Mouse (Mus musculus) G1E-ER4 (cell line): ENCODE measurements around the gene Trappc4. TPM values are rescaled to one million over a fixed set of nuclear protein-coding genes. Genes with fewer than 3 reads are reported as not detected.

Source experiments
- GATA1 ChIP-seq: IDR thresholded peaks from one replicate; pipeline ENCODE4 v1.8.0; 2012; ENCODE audit warnings: low read length, inconsistent platforms
- polyA plus RNA-seq: library from polyadenylated mRNA; stranded (reverse); fragments of >175 nt; gene quantifications from 2 replicates; pipeline ENCODE4 v1.2.3, GENCODE M21; 2012

Gene Trappc4
- polyA plus RNA-seq, 1 experiment = 7.9 TPM

DNA sequence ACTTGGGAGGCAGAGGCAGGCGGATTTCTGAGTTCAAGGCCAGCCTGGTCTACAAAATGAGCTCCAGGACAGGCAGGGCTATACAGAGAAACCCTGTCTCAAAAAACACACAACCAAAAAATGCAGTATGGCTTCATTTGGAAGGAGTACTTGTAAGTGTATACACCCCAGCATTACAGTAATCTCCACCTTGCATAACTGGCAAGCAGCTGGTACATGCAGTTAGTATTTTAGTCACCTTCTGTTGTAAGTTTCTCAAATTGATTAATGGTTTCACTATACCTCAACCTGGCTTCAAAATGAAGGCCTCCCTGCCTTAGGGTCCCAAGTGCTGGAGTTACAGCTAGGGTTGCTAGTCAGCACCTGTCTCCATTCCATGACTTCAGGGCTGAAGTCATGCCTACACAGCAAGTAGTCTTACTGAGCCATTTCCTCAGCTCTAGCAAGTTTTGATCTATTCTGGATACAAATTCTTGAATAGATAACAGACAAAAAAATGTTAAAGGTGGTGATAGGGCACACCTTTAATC lies 4.3 kb upstream of the Trappc4 start:
- no peak for TF ChIP-seq GATA1

DNA sequence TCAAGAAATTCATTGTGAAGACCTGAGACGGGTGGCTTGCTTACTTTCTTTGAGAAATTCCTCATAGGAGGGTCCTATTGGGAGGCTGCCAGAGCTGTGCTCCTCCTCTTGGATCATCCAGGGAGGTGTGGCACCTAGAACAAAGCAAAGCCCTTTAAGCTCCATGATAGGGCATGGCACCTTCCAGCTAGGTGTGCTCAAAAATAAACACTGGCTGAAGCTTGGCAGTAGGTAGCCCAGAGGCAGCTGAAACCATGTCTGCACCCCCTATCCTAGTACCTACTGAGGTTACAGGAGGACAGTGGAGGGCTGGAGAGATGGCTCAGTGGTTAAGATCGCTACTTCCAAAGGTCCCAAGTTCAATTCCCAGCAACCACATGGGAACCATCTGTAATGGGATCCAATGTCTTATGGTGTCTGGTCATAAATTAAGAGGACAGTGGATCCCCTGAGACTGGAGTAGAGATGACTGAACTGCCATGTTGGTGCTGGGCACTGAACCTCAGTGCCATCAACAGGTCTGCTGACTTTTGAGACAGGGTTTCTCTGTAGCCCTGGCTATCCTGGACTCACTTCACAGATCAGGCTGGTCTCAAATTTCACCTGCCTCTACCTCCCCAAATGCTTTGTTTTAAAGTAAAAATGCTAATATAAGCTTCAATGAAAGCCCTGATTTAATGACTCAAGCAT lies 3.4 kb upstream of the Trappc4 start:
- no peak for TF ChIP-seq GATA1

DNA sequence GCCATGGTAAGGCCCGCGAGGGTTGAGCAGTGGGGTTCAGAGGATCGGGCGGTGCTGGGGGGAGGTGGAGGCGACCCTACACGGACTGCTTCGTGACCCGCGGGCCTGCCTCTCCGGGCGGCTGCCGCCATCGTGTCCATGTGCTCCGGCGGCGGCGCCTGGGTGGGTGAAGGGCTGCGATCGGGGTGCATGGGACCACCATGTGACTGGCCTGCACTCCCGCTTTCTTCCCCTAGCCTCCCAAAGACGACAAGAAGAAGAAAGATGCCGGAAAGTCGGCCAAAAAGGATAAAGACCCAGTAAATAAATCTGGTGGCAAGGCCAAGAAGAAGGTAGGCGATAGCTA lies 325 bp upstream of the Trappc4 start:
- no peak for TF ChIP-seq GATA1

DNA sequence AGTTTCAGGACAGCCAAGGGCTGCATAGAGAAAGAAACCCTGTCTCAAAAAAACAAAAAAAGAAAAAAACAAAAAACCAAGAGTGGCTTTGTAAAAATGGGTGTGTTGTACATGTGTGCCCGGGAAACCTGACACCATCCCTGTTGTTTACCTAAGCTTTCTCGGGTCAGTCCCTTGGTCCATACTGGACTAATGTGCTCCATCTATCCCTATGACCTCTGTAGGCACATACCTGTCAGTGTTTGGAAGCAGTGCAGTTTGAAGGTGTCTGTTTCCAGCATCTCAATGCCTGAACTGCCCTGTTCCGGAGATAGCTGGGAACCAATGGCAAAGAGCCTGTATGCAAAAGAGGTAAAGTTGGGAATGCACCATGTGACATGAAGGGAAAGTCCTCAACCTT lies 2.4 kb downstream of the Trappc4 start:
- TF ChIP-seq GATA1 = no peak

DNA sequence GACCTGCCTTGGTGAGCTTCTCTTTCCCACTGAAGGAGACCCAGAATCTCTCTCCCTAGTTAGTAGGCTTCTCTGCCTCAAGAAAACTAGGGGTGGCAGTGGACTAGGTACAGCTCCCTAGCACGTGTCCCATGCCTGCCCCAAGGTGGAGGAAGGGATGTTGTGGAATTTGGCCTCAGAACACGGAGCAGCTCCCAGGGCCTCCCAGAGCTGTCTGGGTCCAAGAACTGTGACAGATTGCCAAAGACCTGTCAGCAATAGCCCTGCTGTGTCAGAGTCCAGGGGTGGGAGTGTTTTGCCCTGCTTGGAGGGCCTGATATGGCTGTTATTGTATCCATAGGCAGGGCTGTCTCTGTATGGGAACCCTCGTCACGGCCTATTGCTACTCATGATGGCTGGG lies 6.3 kb downstream of the Trappc4 start:
- no peak for TF ChIP-seq GATA1

DNA sequence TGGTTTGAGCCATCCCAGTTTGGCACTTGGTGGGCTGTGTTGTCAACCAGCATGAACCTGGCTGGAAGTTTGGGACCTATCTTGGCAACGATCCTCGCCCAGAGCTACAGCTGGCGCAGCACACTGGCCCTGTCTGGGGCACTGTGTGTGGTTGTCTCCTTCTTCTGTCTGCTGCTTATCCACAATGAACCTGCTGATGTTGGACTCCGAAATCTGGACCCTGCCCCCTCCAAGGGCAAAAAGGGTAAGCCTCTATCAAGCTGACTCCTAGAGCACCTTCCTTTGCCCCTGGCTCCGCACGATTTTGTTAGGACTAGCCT lies 7.6 kb downstream of the Trappc4 start:
- no peak for TF ChIP-seq GATA1

DNA sequence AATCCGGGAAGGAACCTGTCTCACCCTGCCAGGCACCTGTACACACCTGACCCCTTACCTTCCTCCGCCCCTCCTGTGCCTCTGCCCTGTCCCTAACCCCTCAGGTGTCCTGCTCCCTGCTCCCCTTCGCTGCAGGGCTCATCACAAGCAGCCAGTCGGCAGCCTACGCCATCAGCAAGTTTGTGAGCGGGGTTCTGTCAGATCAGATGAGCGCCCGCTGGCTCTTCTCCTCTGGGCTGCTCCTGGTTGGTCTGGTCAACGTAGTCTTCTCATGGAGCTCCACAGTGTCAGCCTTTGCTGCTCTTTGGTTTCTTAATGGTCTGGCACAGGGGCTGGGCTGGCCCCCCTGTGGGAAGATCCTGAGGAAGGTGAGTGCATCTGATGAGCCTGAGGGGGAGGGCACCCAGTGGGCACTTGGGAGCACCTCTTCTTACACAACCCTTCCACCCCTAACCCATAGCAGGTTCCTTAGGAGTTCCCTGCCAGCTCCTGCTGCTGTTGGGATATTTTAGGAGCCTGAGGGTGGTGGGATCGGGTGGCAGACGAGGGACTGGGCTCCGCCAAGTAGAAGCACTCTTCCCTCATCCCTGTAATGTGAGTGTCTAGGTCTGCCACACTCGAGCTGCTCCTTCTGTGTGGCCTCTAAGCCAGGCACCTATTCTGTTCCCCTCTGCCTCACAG lies 8.1 kb downstream of the Trappc4 start:
- TF ChIP-seq GATA1 = no peak

DNA sequence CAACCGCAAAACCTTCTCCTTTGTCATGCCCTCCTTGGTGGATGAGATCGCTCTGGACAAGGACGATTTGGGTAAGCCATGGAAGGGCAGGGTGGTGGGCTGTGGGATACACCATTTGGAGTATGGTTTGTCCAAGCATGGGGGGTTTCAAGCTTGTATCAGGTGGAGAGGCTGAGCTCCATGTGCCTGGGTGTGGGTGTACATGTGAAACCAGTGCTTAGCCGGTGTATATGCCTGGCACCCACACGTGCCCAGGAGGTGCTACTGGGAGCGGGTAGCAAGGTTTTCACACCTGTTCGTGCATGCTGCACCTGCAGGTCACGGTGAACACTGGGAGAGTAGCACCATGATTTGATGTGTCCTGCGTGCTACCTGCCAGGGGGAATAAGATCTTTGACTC lies 8.8 kb downstream of the Trappc4 start:
- no peak for TF ChIP-seq GATA1

DNA sequence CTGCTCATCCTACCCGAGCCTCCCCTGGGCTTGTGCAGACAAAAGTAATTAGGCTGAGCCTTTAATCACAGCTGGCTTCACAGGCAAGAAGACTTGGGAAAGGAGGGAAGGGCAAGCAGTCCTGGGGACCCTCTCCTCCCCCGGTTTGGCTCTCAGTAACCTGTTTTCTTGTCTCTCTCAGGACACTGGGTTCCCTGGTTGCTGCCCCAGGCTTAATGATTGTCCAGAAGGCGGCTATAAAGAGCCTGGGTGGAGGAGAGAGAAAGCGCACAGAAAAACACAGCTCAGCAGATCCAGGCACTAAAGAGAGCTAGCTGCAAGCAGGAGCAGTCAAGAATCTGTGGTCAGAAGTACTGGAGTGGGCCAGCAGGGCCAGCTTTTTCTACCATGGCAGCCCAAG lies 9.3 kb downstream of the Trappc4 start:
- TF ChIP-seq GATA1 = no peak

DNA sequence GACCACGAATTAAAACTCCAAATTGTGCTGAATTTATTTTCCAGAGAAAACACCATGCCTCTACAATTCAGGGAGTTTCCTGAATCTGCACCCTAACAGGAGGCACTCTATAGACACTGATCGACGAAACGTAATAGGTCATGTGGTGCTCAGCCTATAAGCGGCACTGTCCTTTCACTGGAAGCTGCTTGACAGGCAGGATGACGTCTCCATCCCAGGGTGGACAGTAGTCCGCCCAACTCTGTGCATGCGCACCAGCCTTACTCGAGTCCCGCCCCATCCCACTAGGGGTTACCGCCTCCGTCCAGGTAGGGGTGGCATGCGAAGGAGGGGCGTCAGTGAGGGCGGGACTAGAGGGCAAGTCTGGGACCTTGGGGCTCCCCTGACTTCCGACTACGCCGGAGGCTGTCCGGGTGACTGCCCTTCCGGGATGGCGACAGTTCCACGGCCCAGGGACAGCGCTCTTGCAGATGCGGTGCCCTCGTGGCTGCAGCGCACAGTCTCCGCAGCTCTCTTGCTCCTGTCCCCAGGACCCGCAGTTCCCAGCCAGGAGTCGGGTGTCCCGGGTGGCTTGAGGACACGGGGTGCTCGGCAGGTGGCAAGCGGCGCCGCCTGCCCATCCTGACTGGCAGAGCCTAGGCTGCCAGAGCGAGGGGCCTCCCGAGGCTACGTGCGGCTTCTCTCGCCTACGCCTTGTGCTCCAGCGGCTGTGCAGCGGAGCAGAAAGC lies 10.6 kb downstream of the Trappc4 start, which contains the start of gene Slc37a4:
TSS of gene Slc37a4 (plus strand) at position 169 of the 728 bp plus-strand sequence.
- TF ChIP-seq GATA1 = no peak

DNA sequence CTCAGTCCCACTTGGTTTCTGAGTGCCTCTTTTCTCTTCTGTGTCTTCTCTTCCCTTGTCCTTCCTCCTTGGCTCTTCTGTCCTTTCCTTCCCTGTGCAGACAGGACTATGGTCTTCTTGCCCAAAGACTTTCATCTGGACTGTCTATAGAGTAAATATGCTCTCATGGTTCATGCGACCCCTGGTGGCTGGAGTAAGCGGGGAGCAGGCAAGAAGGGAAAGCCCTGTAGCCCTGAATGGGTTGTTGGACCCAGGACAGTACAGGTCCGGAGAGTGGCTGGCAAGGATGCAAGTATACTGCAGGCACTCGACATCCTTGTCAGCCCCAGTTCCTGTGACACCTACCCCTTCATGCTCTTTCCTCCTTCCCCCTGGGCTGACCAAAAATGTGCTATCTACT lies 15.9 kb downstream of the Trappc4 start:
- TF ChIP-seq GATA1 = no peak

DNA sequence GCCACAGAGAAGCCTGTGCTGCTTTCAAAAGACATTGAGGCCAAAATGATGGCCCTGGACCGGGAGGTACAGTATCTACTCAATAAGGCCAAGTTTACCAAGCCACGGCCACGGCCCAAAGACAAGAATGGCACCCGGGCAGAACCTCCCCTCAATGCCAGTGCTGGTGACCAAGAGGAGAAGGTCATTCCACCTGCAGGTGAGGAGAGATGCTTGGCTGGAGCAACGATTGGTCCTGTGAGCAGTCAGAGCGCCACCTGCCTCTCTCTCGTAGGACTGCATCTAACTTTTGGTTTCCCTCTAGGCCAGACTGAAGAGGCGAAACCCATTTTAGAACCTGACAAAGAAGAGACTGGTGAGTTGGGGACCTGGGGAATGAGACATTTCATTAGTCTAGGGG lies 18.1 kb downstream of the Trappc4 start:
- no peak for TF ChIP-seq GATA1

DNA sequence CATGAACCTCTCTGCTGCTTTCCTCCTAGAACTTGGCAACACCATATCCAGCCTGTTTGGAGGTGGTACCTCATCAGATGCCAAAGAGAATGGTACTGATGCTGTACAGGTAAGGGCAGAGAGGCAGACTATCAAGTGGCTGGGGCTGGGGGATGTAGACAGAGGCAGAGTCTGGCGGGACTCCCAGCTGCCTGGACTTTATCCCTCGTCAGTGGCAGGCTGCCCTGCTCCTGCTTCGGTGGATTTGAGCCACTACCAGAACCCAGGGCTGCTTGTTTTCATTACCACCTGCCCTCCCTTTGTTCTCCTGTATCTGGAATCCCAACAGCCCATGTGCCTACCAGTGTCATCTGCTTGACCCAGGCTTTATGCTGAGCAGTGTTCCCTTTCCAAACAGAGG lies 20.2 kb downstream of the Trappc4 start:
- no peak for TF ChIP-seq GATA1

DNA sequence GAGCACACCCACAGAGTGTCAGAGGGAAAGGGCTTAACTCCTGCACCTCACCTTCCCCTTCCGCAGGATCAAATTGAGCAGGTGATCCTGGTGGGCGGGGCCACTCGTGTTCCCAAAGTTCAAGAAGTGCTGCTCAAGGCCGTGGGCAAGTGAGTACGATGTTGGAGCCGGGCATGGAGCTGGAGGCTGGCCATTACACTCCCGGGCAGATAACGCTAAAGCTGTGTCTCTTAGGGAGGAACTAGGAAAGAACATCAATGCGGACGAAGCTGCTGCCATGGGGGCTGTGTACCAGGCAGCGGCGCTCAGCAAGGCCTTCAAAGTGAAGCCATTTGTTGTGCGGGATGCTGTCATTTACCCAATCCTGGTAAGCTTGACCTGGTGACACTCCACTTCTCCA lies 22.8 kb downstream of the Trappc4 start:
- no peak for TF ChIP-seq GATA1

DNA sequence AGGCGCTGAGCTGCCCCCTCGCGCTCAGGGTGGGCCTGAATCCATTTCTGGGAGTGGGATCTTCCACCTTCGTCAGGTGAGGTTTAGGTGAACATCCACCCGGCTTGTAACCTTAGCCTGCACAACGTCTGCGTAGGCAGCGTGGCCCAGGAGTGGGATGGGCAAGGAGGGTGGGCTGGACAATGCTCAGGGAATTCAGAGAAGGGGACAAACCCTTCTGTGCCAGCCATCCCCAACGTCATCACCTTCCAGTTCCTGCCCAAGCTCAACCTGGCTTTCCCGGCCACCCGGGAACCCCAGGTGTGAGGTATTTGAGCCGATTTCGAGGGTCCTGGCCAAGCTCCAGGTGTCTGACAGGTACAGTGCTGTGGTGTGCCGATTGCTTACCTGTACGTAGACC lies 27.5 kb downstream of the Trappc4 start:
- TF ChIP-seq GATA1 = no peak

DNA sequence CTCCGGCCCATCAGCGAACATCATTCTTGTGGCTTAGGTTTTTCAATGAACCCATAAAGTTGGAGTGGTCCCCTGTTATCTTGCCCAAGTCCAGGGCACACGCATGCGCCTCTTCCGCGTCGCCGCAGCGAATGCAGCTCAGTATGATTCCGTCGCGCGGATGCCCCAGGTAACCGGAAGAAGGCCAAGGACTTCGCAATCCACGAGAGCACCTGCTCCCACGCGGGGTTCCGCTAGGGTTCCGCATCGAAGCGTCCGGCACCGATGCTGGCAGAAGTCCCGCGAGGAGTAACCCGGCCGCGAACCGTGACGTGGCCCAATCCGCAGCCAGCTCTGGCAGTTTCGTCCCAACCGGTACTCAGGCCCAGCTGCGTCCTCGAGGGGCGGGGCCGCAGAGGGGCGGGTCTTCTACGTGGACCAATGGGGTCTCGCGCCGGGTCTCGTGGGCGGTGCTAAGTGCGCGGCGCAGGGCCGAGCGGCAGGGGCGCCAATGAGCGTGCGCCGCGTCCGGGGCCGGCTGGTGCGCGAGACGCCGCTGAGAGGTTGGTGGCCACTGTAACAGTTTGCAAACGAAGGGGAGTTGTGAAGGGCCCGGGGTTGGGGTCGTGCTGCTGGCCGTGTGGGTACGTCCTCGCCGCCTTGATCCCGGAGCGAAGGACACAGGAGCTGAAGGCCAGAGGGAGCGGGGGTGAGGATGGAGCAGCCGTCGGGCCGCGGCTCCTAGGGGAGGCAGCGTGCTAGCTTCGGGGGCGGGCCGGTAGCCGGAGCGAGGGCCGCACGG lies 28.2 kb downstream of the Trappc4 start, which contains the start of gene Hyou1:
TSS of gene Hyou1 (plus strand) at position 437 of the 781 bp plus-strand sequence.
- TF ChIP-seq GATA1 = no peak
